Mouse (Mus musculus) heart, embryonic 10.5 days (tissue): ENCODE data around the gene Znhit3. TPM values are rescaled to one million over a fixed set of nuclear protein-coding genes. Genes with fewer than 3 reads are reported as not detected.

ENCODE experiments used
- DNase-seq: peaks from one replicate; pipeline ENCODE4 v3.0.0-alpha.2; 2017; ENCODE audit warnings: low spot score
- H3K27ac ChIP-seq: fragments of 300-500 bp; sonication (generic); 2 replicates; pipeline ENCODE4 v1.5.1; 2016; ENCODE audit warnings: mild to moderate bottlenecking
- H3K27me3 ChIP-seq: fragments of 300-500 bp; sonication (generic); 2 replicates; pipeline ENCODE4 v1.6.1; 2016; ENCODE audit warnings: mild to moderate bottlenecking; ENCODE audit not compliant: poor library complexity, insufficient read depth, severe bottlenecking
- H3K36me3 ChIP-seq: fragments of 300-500 bp; sonication (generic); 2 replicates; pipeline ENCODE4 v1.6.1; 2016; ENCODE audit warnings: mild to moderate bottlenecking, moderate library complexity
- H3K4me1 ChIP-seq: fragments of 300-500 bp; sonication (generic); 2 replicates; pipeline ENCODE4 v1.6.1; 2016; ENCODE audit warnings: mild to moderate bottlenecking
- H3K4me3 ChIP-seq: fragments of 300-500 bp; sonication (generic); 2 replicates; pipeline ENCODE4 v1.5.1; 2016; ENCODE audit warnings: mild to moderate bottlenecking, moderate library complexity
- H3K9me3 ChIP-seq: fragments of 300-500 bp; sonication (generic); 2 replicates; pipeline ENCODE4 v1.6.1; 2016; ENCODE audit warnings: mild to moderate bottlenecking, moderate library complexity
- WGBS: fragments of 180-500 bp; shearing (Covaris S2); methylation state at CpG from one replicate; pipeline ENCODE4 v1.1.7; 2016; 5-methylcytosine and 5-hydroxymethylcytosine counted together
- polyA plus RNA-seq: library from polyadenylated mRNA; unstranded; fragments of >200 nt; fragmentation: Nextera tagmentation; extraction: Ambion mirVana; gene quantifications from 2 replicates; pipeline ENCODE4 v1.2.1, GENCODE M21; 2016

The Znhit3 gene
- polyA plus RNA-seq: 55.1 and 78.2 TPM in 2 replicates

DNA sequence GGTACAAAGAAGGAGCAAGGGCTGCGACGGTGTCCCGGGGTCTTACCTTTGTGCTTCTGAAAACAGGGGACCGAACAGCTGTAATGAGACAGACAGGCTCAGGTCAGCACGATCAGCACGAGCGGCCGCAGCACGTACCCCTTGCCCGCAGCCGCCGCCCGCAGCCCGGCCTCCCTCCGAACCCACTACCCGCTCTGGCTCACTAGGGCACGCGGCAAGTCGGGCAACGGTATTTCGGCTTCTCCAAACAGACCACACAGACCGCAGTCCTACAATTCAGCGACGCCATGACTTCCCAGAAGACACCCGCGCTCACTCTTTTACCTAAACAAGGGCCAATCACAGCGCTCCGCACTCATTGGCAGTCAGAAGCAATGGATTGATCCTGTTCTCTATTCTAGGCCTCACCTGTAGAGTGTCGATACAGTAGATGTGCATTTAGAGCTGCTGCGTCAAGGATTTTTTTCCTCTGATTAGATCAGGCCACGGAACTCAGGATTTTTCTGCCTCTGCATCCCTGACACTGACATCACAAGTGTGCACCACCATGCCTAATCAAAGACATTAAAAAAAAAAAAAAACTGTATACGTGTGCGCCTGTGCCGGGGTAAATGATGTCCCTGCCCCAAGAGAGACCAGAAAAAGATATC lies at the start of gene Znhit3:
TSS of gene Znhit3 (minus strand) at position 314 of the 650 bp plus-strand sequence.
- H3K27me3 ChIP-seq: no peaks in the 10 kb centered on the region
- H3K4me1 ChIP-seq: peaks cover 23% of the 10 kb centered on the region
- WGBS: 4% methylated on average over 34 of the region's 34 CpGs
- H3K36me3 ChIP-seq: peaks cover 30% of the 10 kb centered on the region
- no peaks in the 10 kb centered on the region for H3K9me3 ChIP-seq
- peak within 1 kb of the TSS; percentile 97 for H3K4me3 ChIP-seq
- H3K27ac ChIP-seq: peak within 1 kb of the TSS; percentile 90
- peak; percentile 95 for DNase-seq

DNA sequence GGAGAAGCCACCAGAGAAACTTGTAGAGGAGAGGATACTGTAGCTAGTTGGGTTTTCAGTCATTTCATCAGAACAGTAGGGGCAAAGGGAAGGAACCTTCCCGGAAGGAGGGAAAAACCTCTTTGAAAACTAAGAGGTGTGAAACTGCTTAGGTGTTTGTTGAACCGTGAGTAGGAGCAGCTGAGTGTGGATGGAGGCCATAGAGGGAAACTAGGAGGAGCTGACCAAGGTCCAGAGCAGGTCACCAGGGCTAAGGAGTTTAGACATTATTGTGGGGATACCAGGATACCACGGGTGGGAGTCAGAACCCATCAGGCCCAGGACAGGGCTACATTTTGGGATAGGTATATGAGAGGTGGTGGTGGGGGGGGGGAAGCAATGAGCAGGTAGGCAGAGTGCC lies 47.4 kb upstream of the Znhit3 start:
- H3K27me3 ChIP-seq: peaks cover 9% of the 10 kb centered on the region
- WGBS: 76% methylated on average over 3 of the region's 3 CpGs
- H3K36me3 ChIP-seq: no peaks in the 10 kb centered on the region
- H3K9me3 ChIP-seq: no peaks in the 10 kb centered on the region
- H3K4me1 ChIP-seq: peaks cover 37% of the 10 kb centered on the region
- no peak overlapping the region for H3K4me3 ChIP-seq
- DNase-seq: no peak
- no peak overlapping the region for H3K27ac ChIP-seq

DNA sequence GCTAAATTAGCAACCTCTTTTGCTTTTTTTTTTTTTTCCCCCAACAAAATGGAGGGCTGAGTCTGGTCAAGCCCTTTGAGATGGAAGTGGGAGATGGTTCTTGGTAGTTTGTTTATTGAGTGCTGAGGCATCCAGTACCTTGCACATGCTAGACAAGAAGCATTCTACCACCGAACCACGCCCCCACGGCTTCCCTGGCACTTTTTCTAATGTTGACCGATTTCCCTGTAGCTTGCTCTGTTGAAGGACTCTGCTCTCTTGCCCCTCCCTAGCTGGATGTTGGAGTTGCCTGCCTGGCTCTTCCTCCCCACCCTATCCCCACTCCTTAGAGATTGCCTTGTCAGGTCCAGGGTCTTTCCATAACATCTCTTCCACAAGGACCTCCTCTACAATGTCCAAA lies 46.4 kb upstream of the Znhit3 start:
- Histone ChIP-seq H3K27me3 (peaks cover 20% of the 10 kb centered on the region), H3K4me1 (peaks cover 37% of the 10 kb centered on the region), H3K9me3 (no peaks in the 10 kb centered on the region), H3K36me3 (no peaks in the 10 kb centered on the region), H3K4me3 (no peak overlapping the region), H3K27ac (no peak overlapping the region)
- WGBS: 84% methylated on average over 4 of the region's 4 CpGs
- DNase-seq: no peak

DNA sequence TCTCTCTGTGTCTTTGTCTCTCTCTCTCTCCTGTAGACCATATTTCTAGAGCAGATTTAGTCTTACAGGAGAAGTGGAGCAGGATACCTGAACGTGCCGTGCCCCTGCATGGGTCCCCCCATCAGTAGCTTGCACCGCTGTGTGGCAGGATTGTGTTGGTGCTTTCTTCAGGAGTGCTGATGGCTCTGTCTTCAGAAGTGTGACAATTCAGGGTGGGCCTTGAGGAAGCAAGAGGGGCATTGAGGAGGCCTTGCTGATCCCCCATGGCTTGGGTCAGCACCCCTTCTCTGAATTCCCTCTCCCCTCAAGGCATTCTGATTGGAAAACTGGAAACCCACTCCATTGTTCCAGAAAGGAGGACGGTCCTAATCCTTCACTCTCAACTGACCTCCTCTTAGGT lies 45.4 kb upstream of the Znhit3 start:
- Histone ChIP-seq H3K36me3 (no peaks in the 10 kb centered on the region), H3K4me1 (peaks cover 32% of the 10 kb centered on the region), H3K27me3 (peaks cover 29% of the 10 kb centered on the region), H3K27ac (no peak overlapping the region), H3K4me3 (no peak overlapping the region), H3K9me3 (no peaks in the 10 kb centered on the region)
- DNase-seq: no peak
- WGBS: 85% methylated on average over 4 of the region's 4 CpGs

DNA sequence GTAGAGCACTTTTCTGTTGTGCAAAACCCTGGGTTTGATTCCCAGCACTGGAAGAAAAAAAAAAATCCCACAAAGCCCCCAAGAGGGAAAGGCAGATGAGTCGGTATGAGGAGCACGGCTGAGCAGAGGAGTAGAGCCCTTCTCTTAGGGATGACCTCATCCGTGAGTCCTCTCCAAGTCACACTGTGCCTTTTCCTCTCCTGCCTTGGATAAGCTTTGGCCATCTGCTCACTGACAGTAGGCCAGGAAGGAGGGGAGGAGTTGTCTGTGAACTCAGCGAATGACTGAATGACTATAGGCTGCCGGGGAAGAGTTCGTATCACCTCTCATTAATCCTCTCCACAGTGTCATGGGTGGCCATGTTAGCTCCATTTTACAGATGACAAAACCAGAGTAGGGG lies 44.6 kb upstream of the Znhit3 start:
- H3K27ac ChIP-seq: no peak overlapping the region
- no peak for DNase-seq
- H3K4me1 ChIP-seq: peaks cover 31% of the 10 kb centered on the region
- peaks cover 37% of the 10 kb centered on the region for H3K27me3 ChIP-seq
- WGBS: 58% methylated on average over 6 of the region's 6 CpGs
- no peaks in the 10 kb centered on the region for H3K9me3 ChIP-seq
- H3K36me3 ChIP-seq: no peaks in the 10 kb centered on the region
- H3K4me3 ChIP-seq: no peak overlapping the region

DNA sequence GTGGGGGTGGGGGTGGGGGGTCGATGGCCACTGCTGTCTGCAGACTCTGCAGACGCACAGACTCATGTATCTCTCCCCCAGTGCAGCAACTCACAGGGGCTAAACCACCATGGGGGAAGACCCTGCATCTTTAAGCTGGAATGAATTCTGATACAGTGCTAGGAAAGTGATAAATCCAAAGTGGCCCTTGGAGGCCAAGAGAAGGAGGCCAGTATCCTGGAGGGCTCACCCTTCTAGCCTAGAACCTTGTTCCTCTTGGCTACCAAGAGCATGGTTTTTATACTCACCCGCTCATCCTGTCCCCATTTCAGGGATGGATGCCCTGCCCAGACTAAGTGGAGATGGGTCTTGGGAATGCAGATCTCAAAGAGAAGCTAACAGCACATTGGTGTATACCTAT lies 44.1 kb upstream of the Znhit3 start:
- peak overlapping the region; percentile 39; the same call in 1 of the 2 replicates for H3K4me3 ChIP-seq
- no peaks in the 10 kb centered on the region for H3K9me3 ChIP-seq
- peak overlapping the region; percentile 70; the same call in 1 of the 2 replicates for H3K27ac ChIP-seq
- DNase-seq: no peak
- peaks cover 31% of the 10 kb centered on the region for H3K4me1 ChIP-seq
- H3K27me3 ChIP-seq: peaks cover 38% of the 10 kb centered on the region
- no peaks in the 10 kb centered on the region for H3K36me3 ChIP-seq
- 35% methylated on average over 3 of the region's 3 CpGs for WGBS

DNA sequence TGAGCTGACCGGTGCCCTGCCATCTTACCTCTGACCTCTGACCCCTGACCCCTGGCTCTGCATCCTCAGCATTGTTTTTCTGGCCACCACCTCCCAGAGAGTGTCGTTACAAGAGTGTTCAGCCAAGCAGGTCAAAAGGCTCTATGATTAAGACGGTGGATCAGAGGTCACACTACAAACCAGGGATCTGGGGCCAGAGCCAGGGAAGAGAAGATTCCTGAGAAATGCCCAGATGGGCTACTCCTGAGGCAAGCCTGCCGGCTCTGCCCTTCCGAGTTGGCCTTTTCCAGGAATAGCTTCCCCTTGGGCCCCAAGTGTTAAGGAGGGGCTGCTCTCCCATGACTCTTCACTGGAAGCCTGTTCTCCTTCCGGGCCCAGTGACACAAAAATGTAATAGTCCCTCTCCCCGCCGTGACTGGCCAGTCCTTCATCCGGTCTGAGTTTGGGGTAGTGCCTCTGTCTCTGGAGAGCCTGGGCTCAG lies 43.6 kb upstream of the Znhit3 start:
- DNase-seq: no peak
- Histone ChIP-seq H3K4me1 (peaks cover 31% of the 10 kb centered on the region), H3K36me3 (no peaks in the 10 kb centered on the region), H3K4me3 (peak overlapping the region; percentile 39), H3K27me3 (peaks cover 38% of the 10 kb centered on the region), H3K27ac (peak overlapping the region; percentile 70; the same call in 1 of the 2 replicates), H3K9me3 (no peaks in the 10 kb centered on the region)
- WGBS: 3% methylated on average over 9 of the region's 9 CpGs

DNA sequence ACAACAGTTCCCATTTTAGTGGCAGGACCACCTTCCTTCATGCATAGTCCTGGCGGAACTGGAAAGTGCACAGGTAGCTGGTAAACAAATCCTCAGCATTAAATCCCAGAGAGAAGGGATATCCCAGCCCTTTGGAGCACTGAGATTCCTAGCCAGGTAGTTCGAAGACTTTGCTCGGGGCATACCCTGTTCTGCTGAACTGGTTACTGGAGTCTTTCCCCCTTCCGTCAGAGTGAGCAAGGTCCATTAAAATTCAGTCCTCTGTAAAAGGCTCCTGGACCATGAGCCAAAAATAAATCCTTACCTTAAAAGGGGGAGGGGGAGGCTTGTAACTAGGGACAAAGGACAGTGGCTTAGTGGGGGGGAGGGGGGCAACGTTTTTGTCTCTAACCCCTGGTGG lies 43.0 kb upstream of the Znhit3 start:
- Histone ChIP-seq H3K9me3 (no peaks in the 10 kb centered on the region), H3K27me3 (peaks cover 38% of the 10 kb centered on the region), H3K4me3 (peak overlapping the region; percentile 39), H3K4me1 (peaks cover 31% of the 10 kb centered on the region), H3K36me3 (no peaks in the 10 kb centered on the region), H3K27ac (peak overlapping the region; percentile 70; the same call in 1 of the 2 replicates)
- no peak for DNase-seq
- 33% methylated on average over 5 of the region's 5 CpGs for WGBS

DNA sequence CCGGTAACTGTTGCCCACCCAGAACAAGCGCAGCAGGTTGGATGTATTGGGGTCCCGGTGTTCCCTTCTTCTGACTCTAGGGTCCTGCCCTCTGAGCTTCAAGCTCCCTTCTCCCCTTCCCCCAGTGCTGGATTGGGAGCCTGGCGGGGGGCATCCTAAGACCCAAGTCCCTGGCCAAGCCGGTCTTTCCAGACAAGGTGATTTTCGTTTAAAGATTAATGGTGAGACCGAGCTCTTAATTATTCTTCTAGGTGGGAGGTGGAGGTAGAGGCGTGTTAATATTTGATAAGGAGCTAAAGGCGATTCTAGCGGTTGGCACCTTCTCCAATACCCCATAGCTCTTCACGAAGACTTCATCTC lies 42.1 kb upstream of the Znhit3 start:
- peak overlapping the region; percentile 54 for H3K4me3 ChIP-seq
- WGBS: 3% methylated on average over 11 of the region's 11 CpGs
- peaks cover 31% of the 10 kb centered on the region for H3K4me1 ChIP-seq
- DNase-seq: no peak
- H3K27ac ChIP-seq: no peak overlapping the region
- no peaks in the 10 kb centered on the region for H3K36me3 ChIP-seq
- no peaks in the 10 kb centered on the region for H3K9me3 ChIP-seq
- H3K27me3 ChIP-seq: peaks cover 38% of the 10 kb centered on the region

DNA sequence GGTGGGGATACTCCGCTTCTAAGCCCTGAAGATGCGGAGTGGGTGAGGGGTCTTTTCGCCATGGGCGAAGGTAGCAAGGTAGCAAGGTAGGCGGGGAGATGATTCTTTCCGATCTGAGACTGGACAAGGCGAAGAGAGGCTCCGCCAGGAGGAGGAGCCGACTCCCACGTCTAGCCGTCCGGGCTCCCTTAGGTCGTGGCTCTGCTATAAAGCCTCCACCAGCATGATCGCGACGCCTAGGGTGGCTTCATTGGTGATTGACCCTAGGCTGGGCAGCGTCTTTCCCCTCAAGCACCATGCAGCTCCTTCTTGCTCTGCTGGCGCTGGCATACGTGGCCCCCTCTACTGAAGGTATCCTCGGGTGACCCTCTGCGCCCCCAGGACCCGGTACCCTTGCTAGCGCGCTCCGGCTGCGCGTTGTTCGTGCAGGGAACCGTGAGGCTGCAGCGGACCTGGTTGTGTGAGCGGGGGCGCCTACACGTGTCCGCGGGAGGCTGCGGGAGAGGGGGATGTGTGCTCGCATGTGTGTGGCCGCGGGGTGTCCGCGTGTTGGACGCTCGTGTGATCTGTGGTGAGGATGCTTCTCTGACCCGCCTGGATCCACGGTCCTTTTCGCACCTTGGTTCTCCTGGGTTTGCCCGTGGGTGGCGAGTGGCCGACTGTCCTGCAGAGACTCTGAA lies 41.6 kb upstream of the Znhit3 start, which contains the start of gene Car4:
TSS of gene Car4 (plus strand) at position 196 of the 680 bp plus-strand sequence.
- no peak for DNase-seq
- Histone ChIP-seq H3K27me3 (peaks cover 38% of the 10 kb centered on the region), H3K4me3 (peak within 1 kb of the TSS; percentile 54), H3K4me1 (peaks cover 31% of the 10 kb centered on the region), H3K36me3 (no peaks in the 10 kb centered on the region), H3K9me3 (no peaks in the 10 kb centered on the region), H3K27ac (0 out of 2 replicates have a peak within 1 kb of the TSS, but pooled peaks have one; percentile 5)
- under 1% methylated on average over 49 of the region's 49 CpGs for WGBS

DNA sequence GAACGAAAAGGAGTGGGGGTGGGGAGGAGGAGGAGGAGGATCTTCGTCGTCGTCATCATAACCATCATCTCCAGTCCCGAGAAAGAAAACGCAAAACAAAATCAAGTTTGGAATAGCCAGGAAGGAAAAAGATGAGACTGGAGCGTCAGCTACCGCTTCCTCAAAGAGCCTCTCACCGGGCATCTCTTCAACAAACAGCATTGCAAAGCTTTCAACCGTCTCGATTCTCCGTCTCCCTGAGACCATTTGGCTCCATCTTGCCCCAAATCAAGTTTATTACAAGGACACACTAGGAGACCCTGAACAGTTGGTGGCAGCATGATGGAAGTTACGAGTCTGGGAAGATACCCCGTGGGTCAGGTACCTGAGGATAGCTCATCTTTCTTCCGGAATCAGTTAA lies 41.0 kb upstream of the Znhit3 start:
- WGBS: 4% methylated on average over 15 of the region's 15 CpGs
- Histone ChIP-seq H3K4me3 (peak overlapping the region; percentile 54), H3K27me3 (peaks cover 38% of the 10 kb centered on the region), H3K27ac (no peak overlapping the region), H3K9me3 (no peaks in the 10 kb centered on the region), H3K36me3 (no peaks in the 10 kb centered on the region), H3K4me1 (peaks cover 31% of the 10 kb centered on the region)
- DNase-seq: no peak

DNA sequence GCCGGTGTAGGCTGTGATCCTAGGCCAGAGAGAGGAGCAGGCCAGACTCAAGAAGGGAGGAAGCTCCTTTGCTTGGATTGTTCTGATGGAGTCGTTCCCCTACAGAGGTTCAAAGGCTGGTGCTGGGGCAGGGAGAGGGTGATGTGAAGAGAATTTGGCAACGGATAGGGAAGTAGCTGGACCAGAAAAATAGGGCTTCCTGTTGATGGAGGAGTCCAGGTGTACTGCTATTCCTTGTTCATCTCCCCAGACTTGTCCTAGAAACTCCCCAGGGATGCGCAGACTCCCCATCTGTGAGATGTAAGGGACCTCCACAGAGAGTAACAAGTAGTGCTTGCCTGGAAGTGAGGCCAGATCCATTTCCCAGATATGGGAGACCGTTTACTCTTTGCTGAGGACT lies 40.2 kb upstream of the Znhit3 start:
- H3K4me3 ChIP-seq: no peak overlapping the region
- H3K27me3 ChIP-seq: peaks cover 38% of the 10 kb centered on the region
- DNase-seq: no peak
- H3K36me3 ChIP-seq: no peaks in the 10 kb centered on the region
- H3K9me3 ChIP-seq: no peaks in the 10 kb centered on the region
- WGBS: 34% methylated on average over 5 of the region's 5 CpGs
- no peak overlapping the region for H3K27ac ChIP-seq
- H3K4me1 ChIP-seq: peaks cover 31% of the 10 kb centered on the region

DNA sequence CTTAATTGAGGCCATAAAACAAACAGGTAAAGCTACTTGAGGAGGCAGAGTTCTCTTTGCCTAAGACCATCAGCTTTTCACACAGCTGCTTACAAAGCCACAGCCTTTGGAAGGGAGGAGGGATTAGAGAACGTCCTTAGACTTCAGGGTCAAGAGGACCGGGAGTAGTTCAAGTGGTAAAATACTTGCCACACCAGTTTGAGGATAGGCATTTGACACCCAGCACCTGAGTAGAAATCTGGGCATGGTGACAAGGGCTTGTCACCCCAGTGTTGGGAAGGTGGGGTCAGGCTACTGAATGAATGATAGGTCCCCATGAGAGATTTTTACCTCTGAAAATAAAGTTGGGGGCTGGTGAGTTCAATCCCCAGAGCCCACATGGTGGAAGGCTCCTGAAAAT lies 36.4 kb upstream of the Znhit3 start:
- Histone ChIP-seq H3K4me1 (peaks cover 5% of the 10 kb centered on the region), H3K9me3 (no peaks in the 10 kb centered on the region), H3K4me3 (no peak overlapping the region), H3K27ac (no peak overlapping the region), H3K36me3 (no peaks in the 10 kb centered on the region), H3K27me3 (peaks cover 20% of the 10 kb centered on the region)
- no peak for DNase-seq
- 29% methylated on average over 2 of the region's 2 CpGs for WGBS
